Mouse (Mus musculus): ENCODE data around the gene Khdc4. TPM values are rescaled to one million over a fixed set of nuclear protein-coding genes. Genes with fewer than 3 reads are reported as not detected.

The Khdc4 gene
- total RNA-seq (2021) = 10 to 100 TPM; 65.1 to 67.4 TPM
- long read RNA-seq, experiment 1, transcript Khdc4-203 (14 exons, 2,567 nt) = minor isoform, 7 of 37 reads
- long read RNA-seq, experiment 1, transcript Khdc4-201 (14 exons, 2,981 nt) = major isoform, 17 of 37 reads
- long read RNA-seq, experiment 1, partial matches to known transcripts = 9 of 37 reads
- long read RNA-seq, experiment 1, other reads (novel, unspliced or antisense) = 3 of 37 reads
- long read RNA-seq, experiment 2, transcript Khdc4-201 (14 exons, 2,981 nt) = major isoform, 7 of 26 reads
- long read RNA-seq, experiment 2, partial matches to known transcripts = 6 of 26 reads
- long read RNA-seq, experiment 2, other reads (novel, unspliced or antisense) = 8 of 26 reads

DNA sequence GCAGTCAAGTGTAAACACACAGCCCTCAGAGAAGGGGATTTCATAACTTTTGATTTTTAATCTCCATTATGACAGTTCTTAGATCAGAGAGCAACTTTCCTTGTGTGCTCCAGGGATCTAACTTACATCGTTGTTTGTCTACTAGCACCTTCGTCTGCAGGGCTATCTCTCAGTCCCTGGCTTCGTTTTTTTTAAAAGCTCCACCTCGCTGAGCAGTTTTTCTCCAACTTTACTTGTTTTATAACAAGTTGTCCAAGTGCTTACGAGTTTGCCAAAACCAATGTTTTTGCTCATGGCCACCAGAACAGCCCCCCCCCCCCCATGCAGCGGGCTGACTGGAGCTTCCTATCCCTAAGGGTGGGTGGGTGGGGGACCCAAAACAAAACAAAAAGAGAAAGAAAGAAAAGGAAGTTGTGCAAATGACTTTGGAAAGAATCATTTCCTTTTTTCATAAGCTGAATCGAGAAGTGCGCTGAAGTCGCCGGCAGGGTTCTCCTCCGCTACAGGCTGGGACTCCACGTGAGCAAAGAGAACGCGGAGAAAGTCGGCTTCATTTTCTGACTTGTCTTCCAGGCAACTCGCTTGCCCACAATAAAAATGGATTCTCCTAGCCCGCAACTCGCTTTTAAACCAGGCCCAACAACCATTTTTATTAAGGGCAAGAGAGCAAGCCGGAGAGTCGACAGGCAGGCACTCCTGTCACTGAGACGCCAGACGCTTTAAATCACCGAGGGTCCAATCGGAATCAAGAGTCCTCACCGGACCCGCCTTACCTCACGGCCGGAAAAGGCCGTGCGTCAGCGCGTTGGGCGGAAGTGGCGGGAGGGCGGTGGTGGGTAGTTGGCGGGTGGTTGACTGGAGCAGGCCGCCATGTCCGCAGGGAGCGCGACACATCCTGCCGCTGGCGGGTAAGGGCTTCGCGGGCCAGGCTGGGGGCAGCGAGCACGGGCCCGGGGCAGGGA lies at the start of gene Khdc4:
Gene Khdc4 (plus strand): TSS at position 824 of the 962 bp plus-strand sequence.
- DNase-seq (ENCODE audit: low spot score in 2 of 2) = peak; percentile 90 to 94

DNA sequence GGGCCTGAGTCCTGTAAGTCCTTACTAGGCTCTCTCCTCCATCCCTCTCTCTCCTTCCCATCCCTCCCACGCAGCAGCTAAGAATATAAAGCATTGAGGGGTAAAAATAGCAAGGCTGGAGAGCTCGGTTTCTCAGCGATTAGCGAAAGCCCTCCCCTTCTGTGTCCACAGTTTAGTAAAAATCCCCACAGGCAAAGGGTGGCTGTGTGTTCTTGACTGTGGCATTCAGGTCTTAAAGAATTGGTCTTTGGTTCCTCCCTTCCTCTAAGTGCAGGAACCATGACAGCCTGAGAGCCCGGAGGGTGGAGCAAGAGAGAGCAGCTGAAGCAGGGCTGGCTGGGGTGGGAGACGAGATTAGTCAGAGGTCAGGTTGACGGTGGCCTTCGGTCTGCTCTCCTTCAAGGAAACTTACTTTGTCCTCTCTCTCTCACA lies 49.0 kb upstream of the Khdc4 start:
- no peak for DNase-seq (ENCODE audit: low spot score in 2 of 2)

DNA sequence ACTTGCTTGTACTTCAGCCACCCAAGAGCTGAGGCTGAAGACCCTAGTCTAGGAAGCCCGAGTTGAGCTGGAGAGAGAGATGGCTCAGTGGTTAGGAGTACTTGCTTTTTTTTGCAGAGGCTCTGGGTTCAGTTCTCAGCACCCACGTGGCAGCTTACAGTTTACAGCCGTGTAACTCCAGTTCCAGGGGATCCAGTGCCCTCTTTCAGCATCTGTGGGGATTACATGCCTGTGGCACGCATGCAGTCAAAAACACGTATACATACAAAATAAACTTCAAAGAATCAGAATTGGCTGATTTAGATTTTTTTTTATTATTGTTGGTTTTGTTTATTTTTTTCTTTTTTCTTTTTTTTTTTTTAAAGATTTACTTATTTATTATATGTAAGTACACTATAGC lies 48.5 kb upstream of the Khdc4 start:
- no peak for DNase-seq (ENCODE audit: low spot score in 2 of 2)

DNA sequence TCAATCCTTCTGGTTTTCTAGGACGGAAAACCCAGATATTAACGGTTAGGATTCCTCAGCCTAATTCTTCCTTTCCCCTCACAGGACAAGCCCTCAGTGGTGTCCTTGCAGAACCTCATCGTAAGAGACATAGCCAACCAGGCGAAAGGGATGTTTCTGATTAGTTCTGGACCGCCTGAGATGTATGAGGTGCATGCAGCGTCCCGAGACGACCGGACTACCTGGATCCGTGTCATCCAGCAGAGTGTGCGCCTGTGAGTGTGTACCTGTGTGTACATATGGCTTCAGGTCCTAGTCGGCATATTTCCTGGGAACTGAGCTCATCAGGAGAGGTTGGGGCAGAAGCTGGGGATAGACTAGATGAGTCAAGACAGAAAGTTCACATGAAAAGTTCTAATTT lies 46.4 kb upstream of the Khdc4 start:
- no peak for DNase-seq (ENCODE audit: low spot score in 2 of 2)

DNA sequence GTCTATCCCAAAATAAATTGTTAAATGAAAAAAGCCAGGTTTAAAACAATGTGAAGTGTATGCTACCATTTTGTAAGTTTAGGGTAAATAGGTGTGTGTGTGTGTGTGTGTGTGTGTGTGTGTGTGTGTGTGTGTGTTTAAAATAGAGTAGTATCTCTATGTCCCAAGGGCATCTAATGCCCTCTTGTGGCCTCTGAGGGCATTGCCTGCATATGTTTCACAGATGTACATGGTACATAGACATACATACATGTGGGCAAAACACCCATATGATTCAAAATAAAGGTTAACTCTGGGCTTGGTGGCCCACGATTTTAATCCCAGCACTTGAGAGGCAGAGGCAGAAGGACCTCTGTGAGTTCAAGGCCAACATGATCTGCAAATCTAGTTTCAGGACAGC lies 44.9 kb upstream of the Khdc4 start:
- peak; percentile 38 to 59 for DNase-seq (ENCODE audit: low spot score in 2 of 2)

DNA sequence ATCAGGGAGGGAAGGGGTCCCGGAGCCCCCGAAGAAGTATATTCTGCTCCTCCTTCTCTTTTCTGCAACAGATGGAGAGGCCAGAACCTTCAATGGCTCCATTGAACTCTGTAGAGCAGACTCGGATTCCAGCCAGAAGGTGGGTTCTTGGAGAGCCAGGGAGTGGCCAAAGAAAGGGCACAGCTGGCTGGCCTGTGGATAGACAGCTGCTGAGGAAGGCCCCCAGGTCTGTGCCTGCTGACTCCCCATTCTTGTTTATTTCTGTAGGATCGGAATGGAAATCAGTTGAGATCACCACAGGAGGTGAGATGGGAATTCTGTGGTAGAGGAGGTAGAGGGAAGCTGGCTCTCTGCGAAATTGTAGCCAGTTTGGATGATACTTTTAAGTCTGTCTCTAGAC lies 42.5 kb upstream of the Khdc4 start:
- no peak for DNase-seq (ENCODE audit: low spot score in 2 of 2)

DNA sequence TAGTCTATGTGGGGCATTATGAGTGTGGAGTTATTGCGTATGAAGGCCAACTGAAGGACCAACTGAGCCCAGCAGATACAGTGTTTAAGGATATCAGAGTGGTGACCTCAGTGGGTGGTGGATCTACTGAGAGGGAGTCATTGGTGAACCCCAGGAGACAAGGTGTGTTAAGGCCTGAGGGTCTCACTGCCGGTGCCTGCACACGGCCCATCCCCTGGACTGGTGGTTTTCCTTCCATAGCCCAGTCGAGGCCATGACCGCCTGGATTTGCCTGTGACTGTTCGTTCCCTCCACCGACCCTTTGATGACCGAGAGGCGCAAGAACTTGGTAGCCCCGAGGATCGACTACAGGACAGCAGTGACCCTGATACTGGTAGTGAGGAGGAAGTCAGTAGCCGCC lies 39.7 kb upstream of the Khdc4 start:
- no peak for DNase-seq (ENCODE audit: low spot score in 2 of 2)

DNA sequence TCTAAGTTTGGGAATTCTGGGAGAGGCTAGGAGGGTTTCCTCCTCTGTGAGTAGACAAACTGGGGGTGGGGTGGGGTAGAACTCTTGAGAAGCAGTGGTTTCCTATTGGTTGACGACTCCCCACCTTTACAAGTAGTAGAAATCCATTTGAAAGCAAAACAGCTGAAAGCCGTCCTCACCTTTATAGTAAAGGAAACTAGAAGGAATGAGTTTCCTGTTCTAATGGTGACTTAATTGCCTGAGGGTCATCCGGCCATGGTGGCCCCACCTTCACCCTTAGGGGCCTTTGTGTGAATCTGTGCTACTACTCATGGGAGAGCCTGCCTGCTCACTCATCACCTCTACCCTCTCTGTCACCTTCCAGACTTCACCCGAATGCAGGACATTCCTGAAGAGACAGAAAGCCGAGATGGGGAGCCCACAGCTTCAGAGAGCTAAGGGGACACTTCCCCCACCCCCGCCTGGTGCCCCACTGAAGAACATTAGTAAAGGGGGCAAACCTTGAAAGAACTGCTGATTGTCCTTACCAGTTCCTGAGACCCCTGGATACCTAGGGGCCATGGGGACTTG lies 39.1 kb upstream of the Khdc4 start:
- no peak for DNase-seq (ENCODE audit: low spot score in 2 of 2)

DNA sequence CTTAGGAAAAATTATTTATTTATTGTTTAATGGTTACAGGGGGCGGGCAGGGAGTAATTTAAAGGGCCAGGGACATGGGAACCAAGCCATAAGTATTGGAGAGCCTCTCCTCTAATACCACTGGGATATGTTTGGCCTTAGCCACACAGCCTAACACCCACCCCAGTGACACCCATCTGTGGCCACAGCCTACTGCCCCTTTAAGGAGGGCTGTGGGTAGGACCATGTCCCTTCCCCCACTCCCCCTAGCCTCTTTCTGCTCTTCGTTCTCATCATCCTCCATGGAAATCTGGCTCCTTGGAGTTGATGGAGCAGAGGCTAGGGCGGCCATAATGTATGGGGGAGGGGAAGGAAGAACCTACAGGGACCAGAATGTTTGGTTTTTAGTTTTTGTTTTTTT lies 38.5 kb upstream of the Khdc4 start:
- DNase-seq (ENCODE audit: low spot score in 2 of 2) = no peak

DNA sequence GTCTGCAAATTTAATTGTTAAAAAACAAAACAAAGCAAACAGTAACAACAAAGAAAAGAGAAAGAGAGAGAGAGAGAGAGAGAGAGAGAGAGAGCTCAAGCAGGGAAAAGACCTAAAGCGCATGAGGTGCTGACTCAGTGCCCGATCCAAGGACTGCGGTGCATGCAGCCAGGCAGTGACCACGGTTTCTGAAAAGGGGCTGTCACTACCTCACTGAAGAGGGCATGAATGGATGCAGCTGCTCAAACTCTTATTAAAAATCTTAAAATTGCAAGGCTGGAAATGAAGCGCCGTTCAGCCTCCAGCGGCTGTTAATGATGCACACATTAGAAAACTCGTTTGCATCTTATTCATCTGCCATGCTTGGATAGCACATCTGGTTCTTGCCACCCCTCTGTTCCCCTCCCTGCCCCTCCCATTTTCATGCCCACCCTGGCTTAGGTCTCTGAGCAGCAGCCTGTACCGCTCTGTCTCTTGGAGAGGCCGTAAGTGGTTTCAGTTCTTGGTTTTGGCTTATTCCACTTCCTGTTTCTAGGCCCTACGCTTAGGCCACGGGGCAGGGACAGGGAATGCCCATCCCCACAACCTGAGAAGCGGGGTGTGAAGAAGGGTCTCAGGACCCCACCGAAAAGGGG lies 37.7 kb upstream of the Khdc4 start:
- no peak for DNase-seq (ENCODE audit: low spot score in 2 of 2)

DNA sequence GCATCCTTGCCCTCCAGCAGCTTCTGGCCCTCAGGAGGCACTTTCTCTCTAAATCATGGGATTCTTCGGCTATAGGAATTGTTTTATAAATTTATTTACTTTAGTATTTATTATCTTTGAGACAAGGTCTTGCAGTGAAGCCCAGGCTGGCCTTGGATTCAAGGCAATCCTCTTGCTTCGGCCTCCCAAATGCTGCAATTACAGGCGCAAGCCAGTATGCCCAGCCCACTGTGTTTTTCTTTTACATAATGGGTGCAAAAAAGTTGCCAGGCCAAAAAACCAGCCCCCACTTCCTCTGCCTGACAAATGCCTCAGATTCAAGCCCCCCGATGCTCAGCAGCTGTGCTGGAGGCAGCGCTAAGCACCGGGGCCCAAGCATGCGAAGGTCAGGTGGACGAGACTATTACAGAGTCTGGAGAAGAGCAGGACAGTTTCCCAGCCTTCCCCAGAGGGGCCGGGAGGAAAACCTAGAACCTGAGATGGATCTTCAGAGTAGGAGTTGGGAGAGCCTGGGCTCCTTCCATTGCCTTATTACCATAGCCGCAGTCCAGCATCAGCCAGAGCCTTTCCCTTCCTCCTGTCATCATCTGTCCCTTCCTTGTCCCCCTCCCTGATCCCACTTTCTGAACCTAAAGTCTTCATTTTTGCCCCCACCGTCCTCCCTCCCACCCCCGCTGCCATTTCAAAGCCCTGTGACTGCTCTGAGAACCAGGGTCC lies 37.0 kb upstream of the Khdc4 start:
- no peak for DNase-seq (ENCODE audit: low spot score in 2 of 2)

DNA sequence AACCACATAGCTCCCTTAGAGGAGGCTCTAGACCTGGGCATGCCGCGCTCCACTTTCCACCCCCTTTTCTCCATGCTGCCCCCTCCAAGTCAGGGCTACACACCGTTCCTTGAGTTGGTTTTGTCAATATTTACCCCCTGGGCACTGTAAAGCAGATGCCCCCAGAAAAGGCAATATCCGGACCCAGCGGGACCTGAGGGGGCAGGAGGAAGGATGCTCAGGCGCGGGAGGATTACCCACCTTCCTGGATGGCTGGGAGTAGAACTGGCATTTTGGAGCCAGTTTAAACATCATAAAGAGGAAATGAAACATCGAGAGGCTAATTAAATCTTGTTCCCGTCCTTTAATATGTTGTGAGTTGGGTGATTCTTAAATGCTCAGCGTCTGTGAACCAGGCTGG lies 36.4 kb upstream of the Khdc4 start:
- no peak for DNase-seq (ENCODE audit: low spot score in 2 of 2)

DNA sequence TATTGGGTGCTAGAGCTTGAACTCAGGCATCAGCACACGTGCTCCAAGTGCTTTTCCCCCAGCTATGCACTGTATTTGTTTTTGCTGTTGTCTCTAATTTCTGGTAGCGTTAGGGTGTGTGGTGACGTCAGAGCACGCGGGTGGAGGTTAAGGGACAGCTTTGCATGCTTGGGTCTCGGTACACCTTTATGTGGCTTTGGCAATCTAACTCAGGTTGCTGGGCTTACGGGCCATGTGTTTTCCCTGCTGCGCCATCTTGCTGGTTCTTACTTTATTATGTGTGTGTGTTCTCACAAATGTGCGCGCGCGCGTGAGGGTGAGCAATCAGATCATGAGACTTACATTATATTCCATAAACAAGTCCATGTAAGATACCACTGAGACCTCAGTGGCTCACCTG lies 35.6 kb upstream of the Khdc4 start:
- DNase-seq (ENCODE audit: low spot score in 2 of 2) = no peak

DNA sequence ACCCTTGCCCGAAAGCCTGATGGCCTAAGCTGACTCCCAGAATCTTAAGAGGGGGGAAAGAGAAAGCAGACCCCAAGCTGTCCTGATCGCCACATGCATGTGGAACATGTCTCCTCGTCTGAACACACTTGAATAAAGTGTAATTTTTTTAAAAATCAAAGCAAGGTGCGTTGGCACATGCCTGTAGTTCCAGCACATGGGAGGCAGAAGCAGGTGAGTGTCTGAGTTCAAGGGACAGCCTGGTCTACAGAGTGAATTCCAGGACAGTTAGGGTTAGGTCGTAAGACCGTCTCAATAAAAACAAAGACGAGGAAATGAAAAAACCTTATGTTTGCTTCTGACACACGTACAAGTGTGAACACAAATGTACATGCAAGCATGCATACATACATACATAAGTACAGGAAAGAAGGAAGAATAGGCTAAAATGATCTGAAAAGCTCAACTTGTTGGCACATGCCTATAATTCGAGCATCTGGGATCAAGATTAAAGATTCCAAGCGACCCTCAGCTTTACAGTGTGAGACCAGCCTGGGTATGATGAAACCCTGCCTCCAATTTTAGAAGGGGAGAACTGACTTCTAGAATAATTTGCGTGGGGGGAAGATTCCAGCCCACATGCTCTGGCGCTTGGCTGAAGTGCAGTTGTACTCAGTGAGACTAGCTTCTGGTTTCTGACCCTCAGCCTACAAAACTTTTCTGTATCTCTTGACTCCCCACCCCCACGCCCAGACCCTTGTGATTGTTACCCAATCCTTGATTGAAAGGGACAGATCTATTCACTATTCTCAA lies 34.7 kb upstream of the Khdc4 start:
- no peak for DNase-seq (ENCODE audit: low spot score in 2 of 2)

DNA sequence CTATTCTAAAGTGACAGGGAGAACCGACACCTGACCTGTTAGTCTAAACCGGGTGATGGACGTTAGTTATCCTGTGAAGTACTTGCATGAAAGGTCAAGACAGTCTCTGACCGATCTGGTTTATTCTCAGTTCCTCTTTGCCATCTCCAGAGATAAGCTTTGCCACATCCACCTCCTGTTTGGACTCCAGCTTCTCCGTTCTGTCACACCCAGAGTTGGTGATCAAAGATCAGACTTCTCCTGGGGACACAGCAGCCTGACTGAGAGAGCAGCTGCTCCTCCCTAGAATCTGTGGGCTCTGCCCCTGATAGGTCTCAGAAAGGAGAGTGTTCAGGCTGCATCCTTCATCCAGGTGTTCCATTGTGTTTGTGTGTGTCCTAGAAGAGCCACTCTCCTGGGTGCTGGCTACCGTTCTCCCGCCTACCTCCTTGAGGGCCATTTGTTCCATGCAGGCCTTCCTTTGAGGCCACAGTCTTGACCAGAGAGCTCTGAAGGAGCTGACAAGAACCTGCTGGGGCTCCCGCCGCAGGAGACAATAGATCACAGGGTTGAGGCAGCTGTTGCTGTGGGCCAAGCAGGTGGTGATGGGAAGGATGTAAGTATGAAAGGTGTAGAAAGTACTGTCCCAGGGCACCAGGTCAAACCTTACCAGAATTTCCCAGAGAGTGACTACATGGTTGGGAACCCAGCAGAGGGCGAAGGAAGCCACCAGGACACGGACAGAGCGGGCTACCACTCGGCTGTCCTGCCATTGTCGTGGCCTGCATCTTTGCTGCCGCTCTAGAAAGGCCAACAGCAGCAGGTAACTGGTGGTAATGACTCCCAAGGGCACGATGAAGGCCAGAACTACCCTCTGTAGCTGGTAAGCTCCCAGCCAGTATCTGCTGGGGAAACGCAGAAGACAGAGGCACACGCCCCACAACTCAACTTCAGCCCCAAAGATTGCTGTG lies 33.7 kb upstream of the Khdc4 start:
- DNase-seq (ENCODE audit: low spot score in 2 of 2) = no peak

DNA sequence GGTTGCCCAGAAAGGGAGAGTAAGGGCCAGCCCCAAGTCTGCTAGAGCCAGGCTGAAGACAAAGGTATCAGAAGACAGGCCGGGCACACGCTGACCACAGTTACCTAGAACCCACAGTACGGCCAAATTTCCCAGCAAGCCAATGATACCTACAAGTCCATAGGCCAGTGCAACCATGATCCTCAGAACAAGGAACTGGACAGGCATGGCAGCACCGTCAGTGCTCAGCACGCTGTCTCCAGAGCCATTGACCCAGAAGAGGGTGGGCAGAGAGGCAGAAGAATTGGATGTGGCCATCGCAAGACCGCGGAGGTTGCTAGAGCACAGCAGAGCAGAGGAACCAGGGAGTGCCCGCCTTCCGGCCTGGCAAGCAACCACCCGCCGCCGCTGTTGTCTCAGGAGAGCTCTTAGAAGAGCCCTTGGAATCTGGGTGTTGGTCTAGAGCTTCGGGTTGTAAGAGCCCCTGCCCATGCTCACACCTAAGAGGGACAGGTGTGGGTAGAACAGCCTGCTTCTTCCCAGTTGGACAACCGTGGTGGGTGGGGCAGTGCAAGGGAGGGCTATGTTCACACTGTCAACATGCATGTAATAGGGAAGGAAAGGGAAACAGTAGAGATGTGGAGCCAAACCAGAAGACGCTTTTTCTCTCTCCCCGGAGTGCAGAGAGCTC lies 32.6 kb upstream of the Khdc4 start, which contains the start of gene Rxfp4:
Gene Rxfp4 (minus strand): TSS at position 297 of the 670 bp plus-strand sequence.
- peak in 1 of 2 experiments; percentile 17 for DNase-seq (ENCODE audit: low spot score in 2 of 2)

DNA sequence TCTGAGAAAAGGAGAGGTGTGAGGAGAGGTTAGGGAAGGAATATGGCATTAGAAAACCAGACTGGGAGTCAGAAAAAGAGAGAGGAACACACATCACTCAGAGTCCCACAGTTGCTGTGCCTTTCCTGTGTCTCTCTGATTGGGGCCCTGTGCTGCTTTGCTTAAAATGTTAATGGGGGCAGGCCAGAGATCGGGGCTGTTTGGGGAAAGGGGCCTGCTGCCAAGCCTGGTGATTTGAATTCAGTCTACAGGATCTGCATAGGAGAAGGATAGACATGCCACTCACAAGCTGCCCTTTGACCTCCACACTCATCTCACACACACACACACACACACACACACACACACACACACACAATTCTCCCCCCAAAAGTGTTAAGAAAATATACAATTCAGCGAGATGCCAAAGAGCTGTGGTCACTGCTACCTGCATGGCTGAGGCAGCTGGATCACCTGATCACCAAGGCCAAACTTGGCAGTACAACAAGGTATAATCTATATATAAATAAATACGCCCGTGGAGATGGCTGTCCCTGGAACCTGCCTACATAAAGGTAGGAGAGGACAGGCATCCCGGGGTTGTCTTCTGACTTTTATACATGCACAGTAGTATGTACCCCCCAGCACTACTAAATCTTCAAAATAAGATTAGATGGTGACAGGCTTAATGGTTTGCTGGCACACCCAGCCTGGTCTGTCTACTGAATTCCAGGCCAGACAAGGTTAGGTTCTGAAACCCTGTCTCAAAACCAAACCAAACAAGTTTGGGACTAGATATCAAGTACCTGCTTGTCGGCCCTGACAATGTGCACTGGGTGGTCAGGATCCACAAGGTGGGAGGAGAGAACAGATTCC lies 31.9 kb upstream of the Khdc4 start:
- DNase-seq (ENCODE audit: low spot score in 2 of 2) = peak in 1 of 2 experiments; percentile 12

All from adrenal gland, adult 18-20 months (tissue).